Mouse (Mus musculus) cerebellum, adult 8-10 months (tissue): ENCODE data around the gene Dnaic1.
"Not testable (repeated sequence)": the region's sequence is repeated elsewhere in the genome, so short reads cannot be mapped to it uniquely, and the experiment has no call there.

Experiments
- DNase-seq: peaks from one replicate; pipeline ENCODE4 v3.0.0; 2022

Dnaic1 gene

DNA sequence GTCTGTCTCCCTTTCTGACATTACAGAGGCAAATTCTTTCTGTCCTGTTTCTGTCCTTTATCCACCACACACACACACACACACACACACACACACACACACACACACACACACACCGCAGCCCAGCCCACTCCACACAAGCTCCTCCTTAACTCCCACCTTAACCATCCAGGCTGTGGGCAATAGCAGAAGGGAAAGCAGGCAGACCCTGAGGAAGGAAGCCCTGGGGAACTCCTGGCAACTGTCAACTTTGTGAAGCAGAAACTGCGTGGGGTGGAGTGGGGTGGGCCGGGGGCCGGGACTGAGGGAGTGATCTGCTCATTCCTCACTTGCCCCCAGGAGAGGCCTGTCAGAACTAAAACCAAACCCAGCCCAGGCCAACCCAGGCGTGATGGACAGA lies 101.9 kb downstream of the Dnaic1 start:
- no peak for DNase-seq

DNA sequence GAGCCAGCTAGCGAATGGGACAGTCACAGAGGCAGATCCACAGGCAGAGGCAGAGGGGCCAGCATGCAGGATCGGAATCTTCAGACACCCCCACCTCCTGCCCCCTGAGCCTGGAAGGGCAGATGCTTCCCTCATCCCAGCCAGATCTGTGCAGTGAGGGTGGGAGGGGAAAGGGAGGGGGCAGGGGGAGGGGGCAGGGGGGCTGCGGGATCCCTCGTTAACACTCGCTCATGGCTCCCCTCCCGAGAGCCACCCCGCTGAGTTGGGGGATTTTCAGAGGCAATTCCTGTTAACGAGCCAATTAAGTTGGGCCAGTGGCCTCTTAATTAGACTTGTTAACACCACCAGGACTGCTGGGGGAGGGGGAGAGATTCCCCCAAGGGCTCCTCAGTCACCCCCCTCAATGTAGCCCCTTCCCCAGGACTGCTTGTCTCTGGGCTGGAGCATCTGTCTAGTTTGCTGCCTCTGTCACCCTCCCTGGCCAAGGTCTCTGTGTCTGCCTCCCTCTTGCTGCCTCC lies 102.4 kb downstream of the Dnaic1 start:
- no peak for DNase-seq

DNA sequence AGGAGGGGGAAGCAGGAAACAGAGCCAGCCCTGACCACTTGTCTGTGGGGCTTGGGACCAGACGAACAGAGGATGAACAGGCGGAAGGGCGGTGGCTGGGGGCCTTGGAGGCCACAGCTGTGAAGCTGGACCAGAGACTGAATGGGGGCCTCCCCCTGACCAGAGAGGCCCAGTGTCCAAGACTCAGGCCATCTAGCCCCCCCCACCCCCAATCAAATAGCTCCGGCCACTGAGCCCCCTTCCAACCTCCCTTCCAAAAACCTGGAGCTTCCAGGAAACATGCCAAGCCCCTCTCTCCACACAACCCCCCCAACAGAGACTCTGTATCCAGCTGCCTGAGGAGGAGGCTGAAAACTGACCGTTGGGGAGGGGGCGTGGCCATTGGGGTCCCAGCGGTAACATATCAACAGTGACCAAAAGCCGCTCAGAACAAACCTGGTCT lies 103.0 kb downstream of the Dnaic1 start:
- DNase-seq: no peak

- no peak for DNase-seq
These were observed 103.6 kb downstream of the Dnaic1 start for GRCm38 (mm10) chr4:41673186-41673585.

DNA sequence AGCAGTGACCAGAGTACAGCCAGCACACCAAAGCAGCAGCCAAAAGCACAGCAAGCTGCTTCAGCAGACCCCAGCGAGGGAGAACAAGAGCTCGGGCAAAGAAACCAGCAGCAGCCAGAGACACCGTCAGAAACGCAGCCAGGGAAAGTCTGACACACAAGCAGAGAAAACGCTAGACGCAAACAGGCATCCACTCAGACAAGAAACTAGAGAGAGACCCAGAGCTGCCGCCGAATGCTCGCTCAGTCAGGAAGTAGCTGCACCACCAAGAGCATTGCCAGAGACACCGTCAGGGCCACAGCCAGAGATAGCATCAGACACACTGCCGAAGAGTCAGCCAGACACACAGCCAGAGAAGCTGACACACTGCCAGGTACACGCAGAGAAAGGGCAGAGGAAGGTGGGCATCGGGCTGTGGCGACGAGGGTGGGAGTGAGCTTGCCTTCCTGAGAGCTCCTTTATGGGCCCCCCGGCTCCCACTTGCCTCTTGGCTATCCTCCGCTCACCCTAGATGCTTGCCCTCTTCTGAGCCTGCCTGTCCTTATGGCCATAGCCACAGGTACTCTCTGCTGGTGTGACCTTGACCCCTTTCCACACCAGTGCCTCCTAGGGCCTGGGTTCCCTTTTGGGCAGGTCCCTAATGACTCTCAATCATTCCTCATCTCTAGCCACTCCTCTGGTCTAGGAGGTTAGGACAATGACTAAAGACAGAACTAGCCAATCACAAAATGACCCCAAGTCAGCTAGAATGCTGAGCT lies 106.9 kb downstream of the Dnaic1 start:
- DNase-seq: peak; percentile 57

DNA sequence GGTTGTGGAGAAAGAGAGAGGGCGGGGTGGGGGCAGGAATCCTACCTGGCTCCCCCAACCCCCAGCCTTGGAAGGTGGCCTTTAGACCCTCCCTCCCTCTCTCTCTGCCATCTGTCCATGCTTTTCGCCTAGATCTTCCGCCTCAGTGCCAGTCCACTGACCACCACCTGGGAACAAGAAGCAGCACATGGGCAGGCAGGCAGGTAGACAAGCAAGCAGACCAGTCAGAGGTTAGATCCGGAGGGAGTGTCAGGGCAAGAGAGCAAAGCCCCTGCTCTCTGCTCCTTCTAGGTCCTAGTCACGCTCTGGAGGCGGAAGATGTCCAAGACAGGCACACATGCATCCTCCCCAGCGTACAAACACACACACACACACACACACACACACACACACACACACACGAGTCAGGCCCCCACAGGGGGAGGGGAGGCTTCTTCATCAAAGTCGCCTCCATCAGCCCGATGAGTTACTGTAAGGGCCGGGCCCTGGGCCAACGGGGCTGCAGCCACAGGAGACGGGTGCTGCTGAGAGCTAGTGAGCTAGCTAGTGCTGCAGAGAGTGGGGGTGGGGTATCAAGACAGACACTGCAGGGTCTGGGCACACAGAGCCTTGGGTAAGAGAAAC lies 107.5 kb downstream of the Dnaic1 start:
- peak; percentile 69 for DNase-seq

DNA sequence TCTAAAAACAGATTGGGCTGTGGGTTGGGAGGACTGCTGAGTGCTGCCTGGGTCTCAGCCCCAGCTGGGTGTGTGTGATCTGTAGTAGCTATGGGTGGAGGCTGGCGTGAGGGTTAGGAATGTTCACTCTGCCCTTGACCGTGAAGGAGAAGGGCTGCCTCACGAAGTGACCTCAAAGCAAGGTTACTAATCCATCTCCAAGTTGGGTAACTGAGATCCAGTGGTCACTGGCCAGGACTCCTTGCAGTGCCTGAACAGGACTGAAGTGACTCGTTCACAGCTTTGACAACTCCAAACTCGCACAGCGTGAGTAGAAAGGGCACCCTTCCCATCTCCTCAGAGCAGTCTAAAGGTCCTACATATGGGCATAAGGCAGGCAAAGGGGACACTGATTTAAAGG lies 109.3 kb downstream of the Dnaic1 start:
- DNase-seq: no peak

DNA sequence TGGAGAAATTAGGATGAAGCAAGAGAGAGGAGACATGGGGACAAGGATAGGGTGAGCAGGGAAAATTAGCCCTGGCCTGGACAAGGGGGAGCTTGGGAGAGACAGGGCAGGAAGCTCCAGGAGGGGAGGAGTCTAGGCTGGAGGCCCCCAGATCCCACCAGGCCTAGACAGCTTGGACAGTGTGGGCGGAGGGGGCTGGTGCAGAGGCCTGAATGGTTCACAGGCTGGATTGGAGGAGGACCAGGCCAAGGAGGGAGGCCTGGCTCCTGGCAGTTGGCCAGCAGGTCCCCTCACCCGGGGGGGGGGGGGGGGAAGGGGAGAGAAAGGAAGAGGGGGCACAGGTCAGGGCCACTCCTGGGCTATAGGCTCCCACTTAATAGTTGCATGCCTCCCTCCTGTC lies 109.7 kb downstream of the Dnaic1 start:
- DNase-seq: no peak

DNA sequence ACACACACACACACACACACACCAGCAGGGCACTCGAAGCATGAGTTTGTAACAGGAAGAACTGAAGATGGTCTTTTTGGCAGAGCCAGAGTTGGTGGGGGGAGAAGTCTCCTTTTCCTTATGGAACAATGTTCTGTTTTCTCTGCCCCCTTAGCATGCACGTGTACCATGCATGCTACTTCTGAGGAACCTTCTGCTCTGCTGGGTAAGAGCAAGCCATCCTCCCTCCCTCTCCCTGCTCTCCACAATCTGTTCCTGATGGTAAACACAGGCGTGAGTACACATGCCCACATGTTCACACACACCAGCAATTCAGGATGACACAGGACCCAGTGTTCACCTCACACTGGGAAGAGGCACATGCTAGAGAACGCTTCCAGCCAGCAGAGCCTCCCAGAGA lies 111.6 kb downstream of the Dnaic1 start:
- DNase-seq: no peak

DNA sequence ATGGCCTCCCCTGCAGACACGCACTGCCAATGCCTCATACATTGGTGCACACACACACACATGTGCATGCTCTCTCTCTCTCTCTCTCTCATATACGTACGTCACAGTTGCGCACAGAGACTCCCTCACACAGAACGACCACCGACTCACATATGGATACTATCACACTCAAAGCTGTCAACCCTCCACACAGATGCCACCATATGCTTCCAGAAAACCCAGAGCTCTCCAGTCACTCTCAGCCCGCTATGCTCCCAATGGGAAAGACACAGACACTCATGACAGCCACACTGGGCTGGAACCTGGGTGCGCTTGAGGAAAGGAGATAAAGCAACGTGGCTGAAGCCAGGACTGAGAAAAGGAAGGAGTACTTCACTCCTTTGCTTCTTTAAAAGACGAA lies 112.4 kb downstream of the Dnaic1 start:
- no peak for DNase-seq

- DNase-seq: no peak
These were observed 113.2 kb downstream of the Dnaic1 start for GRCm38 (mm10) chr4:41682789-41683188.

- DNase-seq: not testable (repeated sequence)
These were observed 113.7 kb downstream of the Dnaic1 start for GRCm38 (mm10) chr4:41683303-41683702.

- DNase-seq: not testable (repeated sequence)
These were observed 114.8 kb downstream of the Dnaic1 start for GRCm38 (mm10) chr4:41684131-41684930.

- DNase-seq: not testable (repeated sequence)
These were observed 115.4 kb downstream of the Dnaic1 start for GRCm38 (mm10) chr4:41684931-41685453.

- not testable (repeated sequence) for DNase-seq
These were observed 116.4 kb downstream of the Dnaic1 start for GRCm38 (mm10) chr4:41685882-41686492.
